Mouse (Mus musculus): ENCODE results near the gene Intu. TPM values are rescaled to one million over a fixed set of nuclear protein-coding genes. Genes with fewer than 3 reads are reported as not detected.
A peak's percentile ranks its signal among the peaks of the same experiment; 100 is the strongest.

The Intu gene
- polyA plus RNA-seq, 1 experiment from 2014 or later = 4.1 TPM

GRCm38 (mm10) chr3:40546621-40547020 is 15.5 kb downstream of the Intu start:
- Histone ChIP-seq H3K9ac (replicated peaks; ENCODE audit: low read depth, low read length) (no peak overlapping the region), H3K9me3 (ENCODE audit: control insufficient read depth, low read length) (no peaks in the 10 kb centered on the region), H3K4me2 (ENCODE audit: low read length) (no peak overlapping the region), H3K36me3 (ENCODE audit: control insufficient read depth, insufficient read depth) (no peaks in the 10 kb centered on the region), H3K27me3 (replicated peaks; ENCODE audit: control insufficient read depth, insufficient read depth, low read length) (no peaks in the 10 kb centered on the region), H3K4me3 (replicated peaks; ENCODE audit: low read length) (no peak overlapping the region), H3K4me1 (replicated peaks; ENCODE audit: control insufficient read depth, insufficient read depth, low read length) (no peaks in the 10 kb centered on the region), H3K27ac (ENCODE audit: low read length) (no peak overlapping the region)
- WGBS = 85% methylated on average over 4 of the region's 4 CpGs
- ATAC-seq = no peak

- Histone ChIP-seq H3K9ac (replicated peaks; ENCODE audit: low read depth, low read length) (no peak overlapping the region), H3K4me2 (ENCODE audit: low read length) (no peak overlapping the region), H3K4me1 (replicated peaks; ENCODE audit: control insufficient read depth, insufficient read depth, low read length) (no peaks in the 10 kb centered on the region), H3K27ac (ENCODE audit: low read length) (no peak overlapping the region), H3K36me3 (ENCODE audit: control insufficient read depth, insufficient read depth) (no peaks in the 10 kb centered on the region), H3K4me3 (replicated peaks; ENCODE audit: low read length) (no peak overlapping the region), H3K9me3 (ENCODE audit: control insufficient read depth, low read length) (no peaks in the 10 kb centered on the region), H3K27me3 (replicated peaks; ENCODE audit: control insufficient read depth, insufficient read depth, low read length) (no peaks in the 10 kb centered on the region)
- 66% methylated on average over 10 of the region's 10 CpGs for WGBS
- ATAC-seq = no peak
Observed at GRCm38 (mm10) chr3:40652941-40653352, 121.9 kb downstream of the Intu start.

GRCm38 (mm10) chr3:40653582-40653981 is 122.5 kb downstream of the Intu start:
- no peaks in the 10 kb centered on the region for H3K9me3 ChIP-seq (ENCODE audit: control insufficient read depth, low read length)
- H3K4me1 ChIP-seq (replicated peaks; ENCODE audit: control insufficient read depth, insufficient read depth, low read length) = no peaks in the 10 kb centered on the region
- no peak overlapping the region for H3K4me2 ChIP-seq (ENCODE audit: low read length)
- no peaks in the 10 kb centered on the region for H3K36me3 ChIP-seq (ENCODE audit: control insufficient read depth, insufficient read depth)
- no peak overlapping the region for H3K27ac ChIP-seq (ENCODE audit: low read length)
- no peak for ATAC-seq
- H3K4me3 ChIP-seq (replicated peaks; ENCODE audit: low read length) = no peak overlapping the region
- 92% methylated on average over 16 of the region's 16 CpGs for WGBS
- no peaks in the 10 kb centered on the region for H3K27me3 ChIP-seq (replicated peaks; ENCODE audit: control insufficient read depth, insufficient read depth, low read length)
- H3K9ac ChIP-seq (replicated peaks; ENCODE audit: low read depth, low read length) = no peak overlapping the region

GRCm38 (mm10) chr3:40654028-40654427 is 122.9 kb downstream of the Intu start:
- H3K4me2 ChIP-seq (ENCODE audit: low read length) = no peak overlapping the region
- no peaks in the 10 kb centered on the region for H3K4me1 ChIP-seq (replicated peaks; ENCODE audit: control insufficient read depth, insufficient read depth, low read length)
- H3K27ac ChIP-seq (ENCODE audit: low read length) = no peak overlapping the region
- H3K27me3 ChIP-seq (replicated peaks; ENCODE audit: control insufficient read depth, insufficient read depth, low read length) = no peaks in the 10 kb centered on the region
- H3K9me3 ChIP-seq (ENCODE audit: control insufficient read depth, low read length) = no peaks in the 10 kb centered on the region
- H3K9ac ChIP-seq (replicated peaks; ENCODE audit: low read depth, low read length) = no peak overlapping the region
- H3K4me3 ChIP-seq (replicated peaks; ENCODE audit: low read length) = no peak overlapping the region
- H3K36me3 ChIP-seq (ENCODE audit: control insufficient read depth, insufficient read depth) = no peaks in the 10 kb centered on the region
- ATAC-seq = no peak
- 84% methylated on average over 11 of the region's 11 CpGs for WGBS

GRCm38 (mm10) chr3:40655571-40655970 is 124.5 kb downstream of the Intu start:
- ATAC-seq = no peak
- H3K36me3 ChIP-seq (ENCODE audit: control insufficient read depth, insufficient read depth) = no peaks in the 10 kb centered on the region
- no peaks in the 10 kb centered on the region for H3K4me1 ChIP-seq (replicated peaks; ENCODE audit: control insufficient read depth, insufficient read depth, low read length)
- no peak overlapping the region for H3K4me3 ChIP-seq (replicated peaks; ENCODE audit: low read length)
- H3K9ac ChIP-seq (replicated peaks; ENCODE audit: low read depth, low read length) = no peak overlapping the region
- WGBS = 73% methylated on average over 11 of the region's 11 CpGs
- no peaks in the 10 kb centered on the region for H3K9me3 ChIP-seq (ENCODE audit: control insufficient read depth, low read length)
- no peak overlapping the region for H3K27ac ChIP-seq (ENCODE audit: low read length)
- H3K4me2 ChIP-seq (ENCODE audit: low read length) = no peak overlapping the region
- no peaks in the 10 kb centered on the region for H3K27me3 ChIP-seq (replicated peaks; ENCODE audit: control insufficient read depth, insufficient read depth, low read length)

- Histone ChIP-seq H3K27me3 (replicated peaks; ENCODE audit: control insufficient read depth, insufficient read depth, low read length) (no peaks in the 10 kb centered on the region), H3K4me2 (ENCODE audit: low read length) (no peak overlapping the region), H3K27ac (ENCODE audit: low read length) (no peak overlapping the region), H3K36me3 (ENCODE audit: control insufficient read depth, insufficient read depth) (no peaks in the 10 kb centered on the region), H3K9ac (replicated peaks; ENCODE audit: low read depth, low read length) (no peak overlapping the region), H3K4me3 (replicated peaks; ENCODE audit: low read length) (no peak overlapping the region), H3K4me1 (replicated peaks; ENCODE audit: control insufficient read depth, insufficient read depth, low read length) (no peaks in the 10 kb centered on the region), H3K9me3 (ENCODE audit: control insufficient read depth, low read length) (no peaks in the 10 kb centered on the region)
- ATAC-seq = no peak
- 89% methylated on average over 5 of the region's 5 CpGs for WGBS
Observed at GRCm38 (mm10) chr3:40656339-40656738, 125.3 kb downstream of the Intu start.

GRCm38 (mm10) chr3:40660231-40660630 is 129.1 kb downstream of the Intu start:
- no peaks in the 10 kb centered on the region for H3K4me1 ChIP-seq (replicated peaks; ENCODE audit: control insufficient read depth, insufficient read depth, low read length)
- ATAC-seq = no peak
- no peak overlapping the region for H3K9ac ChIP-seq (replicated peaks; ENCODE audit: low read depth, low read length)
- H3K9me3 ChIP-seq (ENCODE audit: control insufficient read depth, low read length) = no peaks in the 10 kb centered on the region
- no peak overlapping the region for H3K4me3 ChIP-seq (replicated peaks; ENCODE audit: low read length)
- no peak overlapping the region for H3K4me2 ChIP-seq (ENCODE audit: low read length)
- H3K27ac ChIP-seq (ENCODE audit: low read length) = no peak overlapping the region
- no peaks in the 10 kb centered on the region for H3K27me3 ChIP-seq (replicated peaks; ENCODE audit: control insufficient read depth, insufficient read depth, low read length)
- H3K36me3 ChIP-seq (ENCODE audit: control insufficient read depth, insufficient read depth) = no peaks in the 10 kb centered on the region; the same call in 1 of the 2 replicates
- 92% methylated on average over 2 of the region's 2 CpGs for WGBS

GRCm38 (mm10) chr3:40666109-40666508 is 135.0 kb downstream of the Intu start:
- H3K36me3 ChIP-seq (ENCODE audit: control insufficient read depth, insufficient read depth) = no peaks in the 10 kb centered on the region; the same call in 1 of the 2 replicates
- no peak overlapping the region for H3K4me2 ChIP-seq (ENCODE audit: low read length)
- H3K27me3 ChIP-seq (replicated peaks; ENCODE audit: control insufficient read depth, insufficient read depth, low read length) = no peaks in the 10 kb centered on the region
- peaks cover 14% of the 10 kb centered on the region for H3K4me1 ChIP-seq (replicated peaks; ENCODE audit: control insufficient read depth, insufficient read depth, low read length)
- no peak for ATAC-seq
- peak overlapping the region; percentile 39; the same call in 1 of the 2 replicates for H3K27ac ChIP-seq (ENCODE audit: low read length)
- H3K9me3 ChIP-seq (ENCODE audit: control insufficient read depth, low read length) = no peaks in the 10 kb centered on the region
- 66% methylated on average over 4 of the region's 4 CpGs for WGBS
- H3K4me3 ChIP-seq (replicated peaks; ENCODE audit: low read length) = no peak overlapping the region
- H3K9ac ChIP-seq (replicated peaks; ENCODE audit: low read depth, low read length) = no peak overlapping the region

GRCm38 (mm10) chr3:40666861-40667719 is 136.0 kb downstream of the Intu start:
- H3K27me3 ChIP-seq (replicated peaks; ENCODE audit: control insufficient read depth, insufficient read depth, low read length) = no peaks in the 10 kb centered on the region
- peak; percentile 88 for ATAC-seq
- H3K9ac ChIP-seq (replicated peaks; ENCODE audit: low read depth, low read length) = no peak overlapping the region
- no peak overlapping the region for H3K4me3 ChIP-seq (replicated peaks; ENCODE audit: low read length)
- H3K4me1 ChIP-seq (replicated peaks; ENCODE audit: control insufficient read depth, insufficient read depth, low read length) = peaks cover 14% of the 10 kb centered on the region
- H3K4me2 ChIP-seq (ENCODE audit: low read length) = no peak overlapping the region
- H3K9me3 ChIP-seq (ENCODE audit: control insufficient read depth, low read length) = no peaks in the 10 kb centered on the region
- H3K27ac ChIP-seq (ENCODE audit: low read length) = peak overlapping the region; percentile 60
- H3K36me3 ChIP-seq (ENCODE audit: control insufficient read depth, insufficient read depth) = no peaks in the 10 kb centered on the region; the same call in 1 of the 2 replicates
- 23% methylated on average over 8 of the region's 8 CpGs for WGBS

Measured in forebrain, embryonic 16.5 days (tissue).